Mouse (Mus musculus): ENCODE data around the gene Wdr74.

- TF ChIP-seq CTCF (conservative IDR thresholded peaks at IDR 0.05; ENCODE audit: insufficient read depth, insufficient read length, low read depth, low read length) (no peak), POLR2A (IDR thresholded peaks at IDR 0.05; ENCODE audit: low read depth, low read length) (no peak)
Measured at GRCm38 (mm10) chr19:8724392-8724791, 11.2 kb upstream of the Wdr74 start.
